Mouse (Mus musculus): ENCODE results near the gene Lrrc58. TPM values are rescaled to one million over a fixed set of nuclear protein-coding genes. Genes with fewer than 3 reads are reported as not detected.

Lrrc58 gene
- polyA plus RNA-seq, 1 experiment from 2014 or later: 49.8 TPM

DNA sequence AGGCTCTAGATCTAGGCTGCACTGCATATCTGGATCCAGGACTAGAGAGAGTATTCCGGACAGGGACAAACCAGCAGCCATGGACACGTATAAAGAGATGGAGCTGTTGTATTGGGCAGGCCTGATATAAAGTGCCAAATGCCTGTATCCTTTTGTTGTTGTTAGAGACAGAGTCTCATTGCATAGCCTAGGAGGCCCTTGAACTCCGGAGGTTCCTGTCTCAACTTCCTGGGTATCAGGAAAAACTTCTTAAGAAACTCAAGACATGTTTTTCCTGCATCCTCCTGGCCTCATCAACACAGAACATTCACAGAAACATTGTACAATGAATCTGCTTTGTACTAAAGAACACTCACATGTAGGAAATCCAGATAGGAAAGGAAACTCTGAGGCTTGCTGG, 21.1 kb upstream of the Lrrc58 start:
- no peaks in the 10 kb centered on the region for H3K9me3 ChIP-seq (ENCODE audit: control insufficient read depth, low read length)
- H3K4me2 ChIP-seq: no peak overlapping the region
- H3K27me3 ChIP-seq (ENCODE audit: control insufficient read depth, insufficient read depth, low read length): no peaks in the 10 kb centered on the region
- H3K4me3 ChIP-seq (ENCODE audit: low read depth, low read length): no peak overlapping the region
- WGBS: 85% methylated on average over 3 of the region's 3 CpGs
- H3K4me1 ChIP-seq (ENCODE audit: control insufficient read depth, insufficient read depth, low read length): no peaks in the 10 kb centered on the region
- ATAC-seq (ENCODE audit: low FRiP score) (no peak), DNase-seq (ENCODE audit: low spot score, missing footprints) (no peak)
- no peaks in the 10 kb centered on the region for H3K36me3 ChIP-seq (ENCODE audit: control insufficient read depth, insufficient read depth, low read length)
- no peak overlapping the region for H3K9ac ChIP-seq (ENCODE audit: low read length)
- no peak overlapping the region for H3K27ac ChIP-seq (ENCODE audit: low read depth, low read length)

GRCm38 (mm10) chr16:37851366-37851765, 16.8 kb upstream of the Lrrc58 start:
- 44% methylated on average over 5 of the region's 5 CpGs for WGBS
- Histone ChIP-seq H3K9ac (ENCODE audit: low read length) (no peak overlapping the region), H3K27ac (ENCODE audit: low read depth, low read length) (no peak overlapping the region), H3K4me2 (no peak overlapping the region), H3K36me3 (ENCODE audit: control insufficient read depth, insufficient read depth, low read length) (no peaks in the 10 kb centered on the region), H3K27me3 (ENCODE audit: control insufficient read depth, insufficient read depth, low read length) (no peaks in the 10 kb centered on the region), H3K4me1 (ENCODE audit: control insufficient read depth, insufficient read depth, low read length) (no peaks in the 10 kb centered on the region), H3K9me3 (ENCODE audit: control insufficient read depth, low read length) (no peaks in the 10 kb centered on the region), H3K4me3 (ENCODE audit: low read depth, low read length) (no peak overlapping the region)
- no peak for ATAC-seq (ENCODE audit: low FRiP score)
- peak; percentile 79 for DNase-seq (ENCODE audit: low spot score, missing footprints)

DNA sequence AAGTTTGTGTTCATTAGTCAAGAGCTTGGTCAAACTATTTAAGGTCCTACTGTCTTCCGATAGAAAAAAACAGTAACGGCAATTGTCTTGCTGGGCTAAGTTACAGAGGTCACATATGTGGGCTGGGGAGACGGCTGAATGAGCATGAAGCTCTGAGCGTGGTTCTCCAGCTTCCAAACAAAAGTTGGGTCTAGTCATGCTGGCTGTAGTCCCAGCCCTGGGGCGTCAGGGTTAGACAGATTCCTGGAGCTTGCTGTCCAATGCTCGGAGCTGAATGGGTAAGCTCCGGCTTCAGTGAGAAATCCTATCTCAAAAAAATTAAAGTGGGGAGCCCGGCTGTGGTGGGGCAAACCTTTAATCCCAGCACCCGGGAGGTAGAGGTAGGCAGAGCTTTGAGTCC, 14.9 kb upstream of the Lrrc58 start:
- no peaks in the 10 kb centered on the region for H3K36me3 ChIP-seq (ENCODE audit: control insufficient read depth, insufficient read depth, low read length)
- no peaks in the 10 kb centered on the region; the same call in 1 of the 2 replicates for H3K4me1 ChIP-seq (ENCODE audit: control insufficient read depth, insufficient read depth, low read length)
- no peaks in the 10 kb centered on the region for H3K27me3 ChIP-seq (ENCODE audit: control insufficient read depth, insufficient read depth, low read length)
- no peaks in the 10 kb centered on the region for H3K9me3 ChIP-seq (ENCODE audit: control insufficient read depth, low read length)
- no peak overlapping the region for H3K27ac ChIP-seq (ENCODE audit: low read depth, low read length)
- no peak for ATAC-seq (ENCODE audit: low FRiP score)
- 76% methylated on average over 9 of the region's 9 CpGs for WGBS
- no peak overlapping the region for H3K9ac ChIP-seq (ENCODE audit: low read length)
- H3K4me2 ChIP-seq: no peak overlapping the region
- H3K4me3 ChIP-seq (ENCODE audit: low read depth, low read length): no peak overlapping the region
- no peak for DNase-seq (ENCODE audit: low spot score, missing footprints)

GRCm38 (mm10) chr16:37854054-37854453, 14.1 kb upstream of the Lrrc58 start:
- no peak overlapping the region for H3K4me3 ChIP-seq (ENCODE audit: low read depth, low read length)
- H3K36me3 ChIP-seq (ENCODE audit: control insufficient read depth, insufficient read depth, low read length): no peaks in the 10 kb centered on the region
- DNase-seq (ENCODE audit: low spot score, missing footprints) (no peak), ATAC-seq (ENCODE audit: low FRiP score) (no peak)
- H3K9ac ChIP-seq (ENCODE audit: low read length): no peak overlapping the region
- no peaks in the 10 kb centered on the region; the same call in 1 of the 2 replicates for H3K4me1 ChIP-seq (ENCODE audit: control insufficient read depth, insufficient read depth, low read length)
- 76% methylated on average over 14 of the region's 14 CpGs for WGBS
- no peak overlapping the region for H3K27ac ChIP-seq (ENCODE audit: low read depth, low read length)
- H3K4me2 ChIP-seq: no peak overlapping the region
- no peaks in the 10 kb centered on the region for H3K9me3 ChIP-seq (ENCODE audit: control insufficient read depth, low read length)
- no peaks in the 10 kb centered on the region for H3K27me3 ChIP-seq (ENCODE audit: control insufficient read depth, insufficient read depth, low read length)

- H3K4me3 ChIP-seq (ENCODE audit: low read depth, low read length): no peak overlapping the region
- H3K27ac ChIP-seq (ENCODE audit: low read depth, low read length): no peak overlapping the region
- DNase-seq (ENCODE audit: low spot score, missing footprints) (no peak), ATAC-seq (ENCODE audit: low FRiP score) (no peak)
- no peak overlapping the region for H3K9ac ChIP-seq (ENCODE audit: low read length)
- H3K27me3 ChIP-seq (ENCODE audit: control insufficient read depth, insufficient read depth, low read length): no peaks in the 10 kb centered on the region
- 78% methylated on average over 5 of the region's 5 CpGs for WGBS
- H3K4me1 ChIP-seq (ENCODE audit: control insufficient read depth, insufficient read depth, low read length): no peaks in the 10 kb centered on the region; the same call in 1 of the 2 replicates
- no peak overlapping the region for H3K4me2 ChIP-seq
- H3K9me3 ChIP-seq (ENCODE audit: control insufficient read depth, low read length): no peaks in the 10 kb centered on the region
- H3K36me3 ChIP-seq (ENCODE audit: control insufficient read depth, insufficient read depth, low read length): no peaks in the 10 kb centered on the region
Measured at GRCm38 (mm10) chr16:37854593-37854992, 13.6 kb upstream of the Lrrc58 start.

GRCm38 (mm10) chr16:37855583-37855982, 12.6 kb upstream of the Lrrc58 start:
- no peak for DNase-seq (ENCODE audit: low spot score, missing footprints)
- no peak for ATAC-seq (ENCODE audit: low FRiP score)
- no peaks in the 10 kb centered on the region; the same call in 1 of the 2 replicates for H3K4me1 ChIP-seq (ENCODE audit: control insufficient read depth, insufficient read depth, low read length)
- 84% methylated on average over 8 of the region's 8 CpGs for WGBS
- no peak overlapping the region for H3K9ac ChIP-seq (ENCODE audit: low read length)
- no peak overlapping the region for H3K27ac ChIP-seq (ENCODE audit: low read depth, low read length)
- H3K9me3 ChIP-seq (ENCODE audit: control insufficient read depth, low read length): no peaks in the 10 kb centered on the region
- no peaks in the 10 kb centered on the region for H3K36me3 ChIP-seq (ENCODE audit: control insufficient read depth, insufficient read depth, low read length)
- H3K27me3 ChIP-seq (ENCODE audit: control insufficient read depth, insufficient read depth, low read length): no peaks in the 10 kb centered on the region
- no peak overlapping the region for H3K4me3 ChIP-seq (ENCODE audit: low read depth, low read length)
- no peak overlapping the region for H3K4me2 ChIP-seq

- Histone ChIP-seq H3K4me3 (ENCODE audit: low read depth, low read length) (no peak overlapping the region), H3K9ac (ENCODE audit: low read length) (no peak overlapping the region), H3K27me3 (ENCODE audit: control insufficient read depth, insufficient read depth, low read length) (no peaks in the 10 kb centered on the region), H3K4me2 (no peak overlapping the region), H3K4me1 (ENCODE audit: control insufficient read depth, insufficient read depth, low read length) (no peaks in the 10 kb centered on the region; the same call in 1 of the 2 replicates), H3K27ac (ENCODE audit: low read depth, low read length) (no peak overlapping the region), H3K36me3 (ENCODE audit: control insufficient read depth, insufficient read depth, low read length) (no peaks in the 10 kb centered on the region), H3K9me3 (ENCODE audit: control insufficient read depth, low read length) (no peaks in the 10 kb centered on the region)
- 83% methylated on average over 3 of the region's 3 CpGs for WGBS
- ATAC-seq (ENCODE audit: low FRiP score): no peak
- DNase-seq (ENCODE audit: low spot score, missing footprints): no peak
Measured at GRCm38 (mm10) chr16:37856327-37856726, 11.9 kb upstream of the Lrrc58 start.

- Histone ChIP-seq H3K9me3 (ENCODE audit: control insufficient read depth, low read length) (no peaks in the 10 kb centered on the region), H3K9ac (ENCODE audit: low read length) (no peak overlapping the region), H3K4me2 (no peak overlapping the region), H3K27ac (ENCODE audit: low read depth, low read length) (no peak overlapping the region), H3K36me3 (ENCODE audit: control insufficient read depth, insufficient read depth, low read length) (no peaks in the 10 kb centered on the region), H3K4me1 (ENCODE audit: control insufficient read depth, insufficient read depth, low read length) (no peaks in the 10 kb centered on the region; the same call in 1 of the 2 replicates), H3K27me3 (ENCODE audit: control insufficient read depth, insufficient read depth, low read length) (no peaks in the 10 kb centered on the region), H3K4me3 (ENCODE audit: low read depth, low read length) (no peak overlapping the region)
- ATAC-seq (ENCODE audit: low FRiP score) (no peak), DNase-seq (ENCODE audit: low spot score, missing footprints) (no peak)
- WGBS: 65% methylated on average over 8 of the region's 8 CpGs
Measured at GRCm38 (mm10) chr16:37857495-37857894, 10.7 kb upstream of the Lrrc58 start.

DNA sequence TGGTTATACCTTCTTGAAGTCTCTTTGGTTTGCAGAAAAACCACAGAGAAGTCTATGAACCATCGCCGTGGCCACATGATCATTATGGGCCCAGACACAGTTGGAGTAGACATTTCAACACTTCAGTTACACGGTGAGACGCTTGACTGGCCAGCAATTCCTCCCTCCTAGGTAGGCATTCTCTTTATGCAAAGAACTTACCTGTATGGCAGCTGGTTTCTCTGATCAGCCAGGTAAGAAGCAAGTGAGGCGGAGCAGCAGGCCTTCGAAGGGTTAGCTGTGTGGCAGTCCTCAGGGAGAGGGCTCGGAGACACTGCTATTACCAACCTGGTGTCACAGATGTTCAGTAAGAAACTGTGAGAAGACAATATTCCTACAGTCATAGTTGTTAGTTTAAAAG, 8.0 kb upstream of the Lrrc58 start:
- no peaks in the 10 kb centered on the region for H3K27me3 ChIP-seq (ENCODE audit: control insufficient read depth, insufficient read depth, low read length)
- no peak overlapping the region for H3K4me3 ChIP-seq (ENCODE audit: low read depth, low read length)
- H3K9ac ChIP-seq (ENCODE audit: low read length): no peak overlapping the region
- no peak overlapping the region for H3K27ac ChIP-seq (ENCODE audit: low read depth, low read length)
- no peak for ATAC-seq (ENCODE audit: low FRiP score)
- peak; percentile 76 for DNase-seq (ENCODE audit: low spot score, missing footprints)
- H3K36me3 ChIP-seq (ENCODE audit: control insufficient read depth, insufficient read depth, low read length): no peaks in the 10 kb centered on the region
- no peaks in the 10 kb centered on the region for H3K9me3 ChIP-seq (ENCODE audit: control insufficient read depth, low read length)
- no peaks in the 10 kb centered on the region; the same call in 1 of the 2 replicates for H3K4me1 ChIP-seq (ENCODE audit: control insufficient read depth, insufficient read depth, low read length)
- 82% methylated on average over 7 of the region's 7 CpGs for WGBS
- H3K4me2 ChIP-seq: no peak overlapping the region

DNA sequence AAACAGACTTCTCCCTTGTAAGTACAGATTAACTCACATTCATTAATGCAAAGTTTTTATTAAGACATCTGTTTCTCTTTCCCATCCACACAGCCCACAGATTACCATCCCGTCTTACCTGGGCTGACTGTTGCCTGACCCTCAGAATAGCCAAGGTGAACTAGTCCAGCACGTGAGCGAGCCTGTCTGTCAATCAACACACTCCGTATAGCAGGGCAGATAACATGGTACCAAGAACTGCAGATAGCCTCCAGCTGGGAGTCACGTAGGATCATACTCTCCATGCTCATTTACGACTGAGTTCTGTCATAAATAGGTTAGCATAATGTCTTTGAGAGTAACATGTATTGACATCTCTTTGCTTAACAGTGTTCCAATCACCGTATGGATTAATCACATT, 7.2 kb upstream of the Lrrc58 start, which contains the start of gene Gm36028:
Gene Gm36028 (minus strand): TSS at position 118 of the 400 bp plus-strand sequence.
- no peaks in the 10 kb centered on the region; the same call in 1 of the 2 replicates for H3K4me1 ChIP-seq (ENCODE audit: control insufficient read depth, insufficient read depth, low read length)
- no peak for DNase-seq (ENCODE audit: low spot score, missing footprints)
- no peak within 1 kb of the TSS for H3K4me3 ChIP-seq (ENCODE audit: low read depth, low read length)
- WGBS: 91% methylated on average over 7 of the region's 7 CpGs
- no peaks in the 10 kb centered on the region for H3K27me3 ChIP-seq (ENCODE audit: control insufficient read depth, insufficient read depth, low read length)
- H3K9ac ChIP-seq (ENCODE audit: low read length): no peak within 1 kb of the TSS
- H3K4me2 ChIP-seq: no peak within 1 kb of the TSS
- ATAC-seq (ENCODE audit: low FRiP score): no peak
- H3K9me3 ChIP-seq (ENCODE audit: control insufficient read depth, low read length): no peaks in the 10 kb centered on the region
- H3K36me3 ChIP-seq (ENCODE audit: control insufficient read depth, insufficient read depth, low read length): no peaks in the 10 kb centered on the region
- H3K27ac ChIP-seq (ENCODE audit: low read depth, low read length): no peak within 1 kb of the TSS

Data from midbrain, embryonic 11.5 days (tissue).